Mouse (Mus musculus): Measurements from ENCODE around the gene Olfr575.

Olfr575 gene

DNA sequence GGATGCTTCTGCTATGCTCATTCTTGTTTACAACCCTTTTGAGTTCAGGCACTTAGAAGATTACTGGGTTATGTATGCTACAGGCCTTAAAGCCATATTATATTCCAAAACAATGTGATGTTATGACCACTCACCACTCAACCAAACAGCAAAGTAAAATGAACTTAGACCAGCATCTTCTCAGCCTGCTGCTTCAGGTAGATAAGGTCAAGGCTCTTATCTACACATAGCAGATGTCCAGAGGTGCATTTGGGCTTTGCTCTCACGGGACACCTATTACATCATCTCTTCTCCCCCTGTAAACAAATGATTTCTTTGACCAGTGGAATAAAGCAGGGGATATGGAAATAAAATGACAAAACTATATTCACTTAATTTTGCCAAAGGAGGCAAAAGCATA lies at the start of gene Olfr575:
TSS of gene Olfr575 (minus strand) at position 183 of the 400 bp plus-strand sequence.
- no peaks in the 10 kb centered on the region for H3K36me3 ChIP-seq (ENCODE audit: control insufficient read depth, insufficient read depth, low read length, poor library complexity, severe bottlenecking)
- no peak for DNase-seq (ENCODE audit: low read depth, low spot score)
- no peaks in the 10 kb centered on the region for H3K27me3 ChIP-seq (ENCODE audit: control insufficient read depth, insufficient read depth, low read length, poor library complexity, severe bottlenecking)

DNA sequence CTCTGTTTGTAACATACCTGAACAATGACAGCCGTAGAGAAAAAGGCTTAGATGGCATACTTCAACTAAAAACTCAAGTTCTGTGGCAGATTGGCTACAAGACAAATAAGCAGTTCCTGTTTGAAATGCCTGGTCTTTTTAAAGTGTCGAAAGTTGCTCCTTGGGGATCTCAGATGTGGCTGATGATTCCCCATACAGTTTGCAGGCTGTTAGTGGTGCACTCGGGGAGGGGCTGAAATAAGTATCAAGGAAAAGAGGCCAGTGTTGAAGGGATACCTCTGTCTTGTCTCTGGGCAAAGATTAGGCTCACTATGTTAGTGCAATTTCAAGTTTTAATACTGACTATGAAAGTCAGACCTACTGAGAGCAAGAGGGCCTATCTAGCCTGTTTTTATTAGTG lies 30.6 kb upstream of the Olfr575 start, which contains the start of gene Olfr578:
TSS of gene Olfr578 (minus strand) at position 101 of the 400 bp plus-strand sequence.
- no peak for DNase-seq (ENCODE audit: low read depth, low spot score)
- Histone ChIP-seq H3K27me3 (ENCODE audit: control insufficient read depth, insufficient read depth, low read length, poor library complexity, severe bottlenecking) (no peaks in the 10 kb centered on the region), H3K36me3 (ENCODE audit: control insufficient read depth, insufficient read depth, low read length, poor library complexity, severe bottlenecking) (no peaks in the 10 kb centered on the region)

DNA sequence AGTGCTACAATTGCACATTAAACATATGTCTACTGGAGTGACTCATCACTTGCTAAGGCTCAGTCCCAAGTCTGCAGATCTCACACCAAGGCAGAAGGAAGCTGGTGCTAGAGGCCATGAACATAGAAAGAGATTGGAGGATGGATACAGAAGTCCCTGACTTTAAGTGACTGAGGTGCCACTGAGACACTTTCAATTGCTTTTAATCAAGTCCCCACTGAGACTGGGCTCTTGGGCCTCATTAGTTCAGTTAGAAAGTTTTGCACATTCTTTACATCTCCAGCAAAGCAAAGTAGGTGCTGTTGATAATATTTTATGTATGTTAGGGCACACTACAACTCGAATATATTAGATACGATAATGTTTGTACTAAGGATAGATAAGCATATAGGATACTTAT lies 17.3 kb upstream of the Olfr575 start, which contains the start of gene Olfr577:
TSS of gene Olfr577 (minus strand) at position 101 of the 400 bp plus-strand sequence.
- no peak for DNase-seq (ENCODE audit: low read depth, low spot score)
- Histone ChIP-seq H3K27me3 (ENCODE audit: control insufficient read depth, insufficient read depth, low read length, poor library complexity, severe bottlenecking) (no peaks in the 10 kb centered on the region), H3K36me3 (ENCODE audit: control insufficient read depth, insufficient read depth, low read length, poor library complexity, severe bottlenecking) (no peaks in the 10 kb centered on the region)

DNA sequence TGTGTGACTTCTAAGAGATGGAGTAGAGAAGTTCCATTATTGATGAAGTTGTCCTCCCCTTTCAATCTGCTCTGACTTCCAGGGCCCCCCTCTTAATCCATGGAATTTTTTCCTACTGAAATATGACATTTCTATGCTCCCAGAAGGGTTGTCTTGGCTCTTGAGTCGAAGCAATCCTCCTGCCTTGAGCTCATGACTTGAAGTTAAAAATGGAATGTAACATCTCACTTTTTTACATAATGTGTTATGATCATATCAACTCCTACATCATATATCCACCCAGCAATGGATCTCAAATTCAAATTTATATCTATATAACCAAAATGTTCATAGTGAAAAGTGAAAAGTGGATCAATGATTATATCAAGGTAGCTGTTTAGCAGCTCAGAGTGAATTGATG lies 15.8 kb upstream of the Olfr575 start:
- H3K36me3 ChIP-seq (ENCODE audit: control insufficient read depth, insufficient read depth, low read length, poor library complexity, severe bottlenecking): no peaks in the 10 kb centered on the region
- no peak for DNase-seq (ENCODE audit: low read depth, low spot score)
- no peaks in the 10 kb centered on the region for H3K27me3 ChIP-seq (ENCODE audit: control insufficient read depth, insufficient read depth, low read length, poor library complexity, severe bottlenecking)

DNA sequence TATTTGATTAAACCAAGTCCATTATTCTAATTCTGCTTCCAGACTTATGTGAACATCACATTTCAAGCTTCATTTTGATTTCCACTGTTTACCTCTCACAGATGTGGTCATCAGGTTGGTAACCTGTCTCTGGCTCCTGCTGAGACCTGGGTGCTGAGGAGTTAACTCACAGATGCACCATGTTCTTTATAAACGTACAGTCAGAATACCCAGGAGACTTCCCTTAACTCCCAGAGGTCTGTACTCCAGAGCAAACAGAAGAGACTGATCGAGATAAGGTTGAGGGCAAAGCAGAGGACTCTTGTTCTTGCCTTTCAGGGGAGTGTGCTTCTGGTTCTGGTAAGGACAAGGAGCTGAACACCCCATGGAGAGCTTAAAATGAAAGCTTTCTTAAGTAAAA lies 3.8 kb upstream of the Olfr575 start, which contains the start of gene Olfr576:
TSS of gene Olfr576 (plus strand) at position 301 of the 400 bp plus-strand sequence.
- no peaks in the 10 kb centered on the region for H3K36me3 ChIP-seq (ENCODE audit: control insufficient read depth, insufficient read depth, low read length, poor library complexity, severe bottlenecking)
- no peaks in the 10 kb centered on the region for H3K27me3 ChIP-seq (ENCODE audit: control insufficient read depth, insufficient read depth, low read length, poor library complexity, severe bottlenecking)
- DNase-seq (ENCODE audit: low read depth, low spot score): no peak

DNA sequence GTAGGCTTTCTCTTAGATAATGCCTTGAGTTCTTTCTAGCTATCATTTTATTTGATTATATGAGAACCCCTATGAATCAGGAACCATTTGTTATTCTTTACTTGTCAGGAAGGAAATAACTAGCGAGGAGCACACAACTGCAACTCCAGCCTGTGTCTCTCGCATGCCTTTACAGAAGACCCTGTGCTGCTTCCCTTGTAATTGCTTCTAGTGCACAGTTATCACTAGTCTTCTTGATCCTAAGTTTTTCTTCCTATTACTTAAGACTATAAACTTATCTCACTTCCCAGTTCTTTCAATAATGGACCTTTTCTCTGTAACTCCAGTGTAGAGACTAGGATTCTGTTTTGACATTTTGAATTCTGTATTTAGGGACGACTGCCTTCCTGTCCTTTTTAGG lies 438 bp downstream of the Olfr575 start:
- Histone ChIP-seq H3K36me3 (ENCODE audit: control insufficient read depth, insufficient read depth, low read length, poor library complexity, severe bottlenecking) (no peaks in the 10 kb centered on the region), H3K27me3 (ENCODE audit: control insufficient read depth, insufficient read depth, low read length, poor library complexity, severe bottlenecking) (no peaks in the 10 kb centered on the region)
- DNase-seq (ENCODE audit: low read depth, low spot score): no peak

DNA sequence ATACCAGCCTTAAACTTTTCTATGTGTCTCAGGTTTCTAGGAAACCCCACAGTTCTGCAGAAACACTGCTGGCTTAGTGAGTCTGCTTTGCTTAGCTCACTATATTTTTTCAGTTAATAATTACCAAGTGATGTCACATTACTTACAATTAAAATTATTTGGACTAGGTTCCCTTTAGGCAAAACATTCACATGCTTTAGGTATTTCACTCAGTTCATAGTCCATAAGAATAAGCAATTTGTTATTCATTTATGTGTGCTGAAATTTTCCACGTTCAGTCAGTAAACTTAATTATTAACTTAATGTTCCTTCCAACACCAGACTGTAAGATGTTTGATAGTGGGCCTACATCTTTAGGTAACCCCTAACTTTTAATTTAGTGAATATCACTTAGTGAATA lies 7.8 kb downstream of the Olfr575 start:
- DNase-seq (ENCODE audit: low read depth, low spot score): no peak
- H3K27me3 ChIP-seq (ENCODE audit: control insufficient read depth, insufficient read depth, low read length, poor library complexity, severe bottlenecking): no peaks in the 10 kb centered on the region
- H3K36me3 ChIP-seq (ENCODE audit: control insufficient read depth, insufficient read depth, low read length, poor library complexity, severe bottlenecking): no peaks in the 10 kb centered on the region

DNA sequence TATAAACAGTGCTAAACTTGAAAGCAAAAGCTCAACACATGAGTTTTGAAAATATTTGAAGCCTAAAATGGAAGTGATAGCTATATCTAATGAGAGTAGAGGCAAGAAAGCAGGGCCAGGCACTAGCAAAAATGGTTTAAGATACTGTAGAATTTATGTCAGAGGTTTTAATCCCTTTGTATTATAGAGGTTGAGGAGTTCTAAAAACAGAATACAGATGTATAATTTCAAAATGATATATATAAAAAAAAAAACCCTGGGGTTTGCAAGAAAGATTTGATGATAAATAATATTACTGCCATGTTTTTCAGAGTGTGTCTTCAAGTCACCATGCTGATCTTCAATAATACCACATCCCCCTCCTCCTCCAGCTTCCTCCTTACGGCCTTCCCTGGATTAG lies 10.4 kb downstream of the Olfr575 start, which contains the start of gene Olfr574:
TSS of gene Olfr574 (plus strand) at position 301 of the 400 bp plus-strand sequence.
- Histone ChIP-seq H3K27me3 (ENCODE audit: control insufficient read depth, insufficient read depth, low read length, poor library complexity, severe bottlenecking) (no peaks in the 10 kb centered on the region), H3K36me3 (ENCODE audit: control insufficient read depth, insufficient read depth, low read length, poor library complexity, severe bottlenecking) (no peaks in the 10 kb centered on the region)
- no peak for DNase-seq (ENCODE audit: low read depth, low spot score)

DNA sequence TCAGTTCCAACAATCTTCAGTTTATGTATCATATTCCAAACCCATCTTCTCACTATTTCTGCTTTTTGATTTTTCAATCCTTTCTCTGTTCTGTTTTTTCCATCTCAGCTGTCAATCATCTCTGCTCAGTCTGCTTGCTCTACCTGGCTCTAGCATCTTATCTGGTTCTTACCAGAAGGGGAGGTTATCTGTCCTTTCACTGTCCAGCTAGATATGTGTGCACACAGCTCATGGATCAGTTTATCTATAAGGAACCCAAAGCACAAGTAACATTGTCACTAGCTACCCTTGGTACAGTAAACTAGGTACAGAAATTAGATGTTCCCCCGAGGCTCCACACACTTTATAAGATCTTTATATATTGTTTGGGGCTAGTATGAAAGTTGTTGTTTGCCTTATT lies 15.2 kb downstream of the Olfr575 start:
- no peaks in the 10 kb centered on the region for H3K36me3 ChIP-seq (ENCODE audit: control insufficient read depth, insufficient read depth, low read length, poor library complexity, severe bottlenecking)
- no peak for DNase-seq (ENCODE audit: low read depth, low spot score)
- no peaks in the 10 kb centered on the region for H3K27me3 ChIP-seq (ENCODE audit: control insufficient read depth, insufficient read depth, low read length, poor library complexity, severe bottlenecking)

DNA sequence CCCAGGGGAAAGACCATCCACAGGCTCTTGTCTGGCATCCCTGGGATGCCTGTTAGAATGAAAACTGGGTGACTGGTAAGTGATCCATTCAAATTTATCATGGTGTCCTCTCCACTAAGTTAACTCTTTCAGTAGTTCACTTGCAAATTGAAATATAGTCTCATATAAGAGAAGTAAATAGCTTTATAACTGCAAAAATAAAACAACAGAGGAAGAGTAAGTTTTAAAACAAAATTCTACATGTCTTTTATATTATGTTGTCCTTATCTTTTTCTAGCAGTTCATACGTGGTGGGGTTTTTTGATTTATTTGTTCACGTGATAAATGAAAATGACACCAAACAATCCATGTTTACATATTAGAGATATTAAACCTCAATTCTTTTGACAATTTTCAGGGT lies 16.1 kb downstream of the Olfr575 start, which contains the start of gene Olfr573-ps1:
TSS of gene Olfr573-ps1 (minus strand) at position 101 of the 400 bp plus-strand sequence.
- no peaks in the 10 kb centered on the region for H3K36me3 ChIP-seq (ENCODE audit: control insufficient read depth, insufficient read depth, low read length, poor library complexity, severe bottlenecking)
- DNase-seq (ENCODE audit: low read depth, low spot score): no peak
- no peaks in the 10 kb centered on the region for H3K27me3 ChIP-seq (ENCODE audit: control insufficient read depth, insufficient read depth, low read length, poor library complexity, severe bottlenecking)

DNA sequence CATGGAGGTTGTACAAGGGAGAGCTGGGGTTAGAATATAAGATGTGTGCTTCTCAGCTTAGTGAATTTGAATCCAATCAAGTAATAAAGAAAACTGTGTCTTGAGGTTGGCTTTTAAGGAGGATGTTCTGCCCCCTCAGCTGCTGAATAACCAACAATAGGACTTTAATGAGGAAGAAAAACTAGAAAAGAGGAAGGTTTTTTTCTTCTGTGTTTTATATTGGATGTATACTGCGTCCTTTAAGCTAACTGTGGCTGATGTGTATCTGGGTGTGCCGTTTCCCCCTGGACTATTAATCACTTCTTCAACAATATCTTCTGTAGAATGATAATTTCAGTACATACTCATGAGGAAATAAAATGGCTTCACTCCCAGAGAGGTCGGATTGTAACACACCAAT lies 31.5 kb downstream of the Olfr575 start:
- no peak for DNase-seq (ENCODE audit: low read depth, low spot score)
- H3K27me3 ChIP-seq (ENCODE audit: control insufficient read depth, insufficient read depth, low read length, poor library complexity, severe bottlenecking): no peaks in the 10 kb centered on the region

DNA sequence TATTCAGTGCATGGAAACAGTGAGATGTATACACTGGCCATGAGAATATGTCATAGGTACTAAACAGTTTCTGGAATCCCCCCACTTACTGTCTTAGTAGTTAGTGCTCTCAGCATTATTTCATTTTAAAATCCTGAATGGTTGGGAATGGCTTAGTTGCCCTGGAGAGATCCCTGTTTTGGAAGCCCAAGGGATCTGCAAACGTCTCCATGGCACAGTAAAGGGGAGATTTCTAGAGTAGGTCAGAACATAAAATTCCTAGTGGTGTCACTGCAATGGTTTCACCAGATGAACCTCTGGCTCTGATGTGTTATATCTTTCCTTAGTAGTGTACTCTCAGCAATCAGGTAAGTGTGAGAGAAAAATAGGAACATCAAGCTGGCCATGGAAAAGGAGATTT lies 34.5 kb downstream of the Olfr575 start, which contains the start of gene Olfr572:
TSS of gene Olfr572 (plus strand) at position 301 of the 400 bp plus-strand sequence.
- DNase-seq (ENCODE audit: low read depth, low spot score): no peak
- Histone ChIP-seq H3K27me3 (ENCODE audit: control insufficient read depth, insufficient read depth, low read length, poor library complexity, severe bottlenecking) (no peaks in the 10 kb centered on the region), H3K36me3 (ENCODE audit: control insufficient read depth, insufficient read depth, low read length, poor library complexity, severe bottlenecking) (no peaks in the 10 kb centered on the region)

More for the DNA sequence above, 31.5 kb downstream of the Olfr575 start:
- H3K36me3 ChIP-seq (ENCODE audit: control insufficient read depth, insufficient read depth, low read length, poor library complexity, severe bottlenecking): no peaks in the 10 kb centered on the region

DNA sequence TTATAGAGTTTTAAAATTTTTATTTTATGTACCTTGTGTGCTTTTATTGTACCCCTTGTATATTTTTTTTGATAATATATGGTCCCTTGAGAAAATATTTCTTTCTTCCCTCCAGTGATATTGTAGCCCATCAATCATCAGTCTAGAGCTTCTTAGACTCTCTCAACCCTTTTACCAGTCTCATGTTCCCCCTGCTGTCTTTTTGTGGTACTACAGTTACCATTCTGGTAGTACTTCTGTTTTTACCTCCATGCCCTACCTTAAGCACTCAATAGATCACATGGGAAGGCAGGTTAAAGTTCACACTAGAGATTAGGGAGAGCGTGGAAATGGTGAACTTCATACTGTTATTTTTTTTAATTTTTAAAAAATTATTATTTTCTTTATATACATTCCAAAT lies 38.9 kb downstream of the Olfr575 start:
- no peaks in the 10 kb centered on the region for H3K27me3 ChIP-seq (ENCODE audit: control insufficient read depth, insufficient read depth, low read length, poor library complexity, severe bottlenecking)
- no peaks in the 10 kb centered on the region for H3K36me3 ChIP-seq (ENCODE audit: control insufficient read depth, insufficient read depth, low read length, poor library complexity, severe bottlenecking)
- DNase-seq (ENCODE audit: low read depth, low spot score): peak; percentile 62

DNA sequence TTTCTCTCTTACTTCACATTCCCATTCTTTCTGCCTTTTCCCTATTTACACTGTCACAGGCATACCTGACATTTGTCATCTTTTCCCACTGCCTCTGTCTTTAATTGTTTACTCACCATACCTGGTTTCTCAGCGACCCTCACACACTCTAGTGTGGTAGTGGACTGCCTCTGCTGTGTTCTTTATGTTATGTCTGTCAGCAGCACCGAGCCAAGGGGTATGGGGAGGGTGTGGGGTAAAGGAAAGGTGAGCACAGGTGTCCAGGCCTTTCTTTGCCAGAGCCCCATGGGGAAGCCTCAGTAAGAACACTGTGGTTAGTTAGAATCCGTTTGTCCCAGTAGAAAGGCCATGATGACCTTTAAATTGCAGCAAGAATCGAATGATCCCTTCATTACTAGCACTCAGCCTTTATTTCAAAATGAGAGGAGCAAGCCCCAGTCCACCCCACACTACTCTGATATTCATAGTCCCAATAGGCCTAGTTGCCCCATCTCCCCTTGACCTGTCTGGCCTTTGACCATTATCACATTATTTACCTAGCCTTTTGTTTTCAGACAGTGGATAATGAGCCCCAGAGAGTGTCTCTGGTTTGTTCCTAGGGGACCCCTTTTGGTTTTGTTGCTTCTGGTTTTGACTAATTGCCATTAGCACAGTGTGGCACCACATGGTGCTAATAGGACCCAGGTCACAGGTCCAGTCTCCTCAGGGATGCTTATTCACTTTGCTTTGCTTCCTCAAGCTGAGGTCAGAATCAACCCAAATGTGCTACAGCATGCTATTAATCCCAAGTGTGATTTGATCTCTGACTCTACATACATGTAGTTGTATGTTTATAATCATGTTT lies 41.3 kb downstream of the Olfr575 start, which contains the start of gene Olfr571:
TSS of gene Olfr571 (minus strand) at position 505 of the 844 bp plus-strand sequence.
- Histone ChIP-seq H3K27me3 (ENCODE audit: control insufficient read depth, insufficient read depth, low read length, poor library complexity, severe bottlenecking) (no peaks in the 10 kb centered on the region), H3K36me3 (ENCODE audit: control insufficient read depth, insufficient read depth, low read length, poor library complexity, severe bottlenecking) (no peaks in the 10 kb centered on the region)
- DNase-seq (ENCODE audit: low read depth, low spot score): no peak

DNA sequence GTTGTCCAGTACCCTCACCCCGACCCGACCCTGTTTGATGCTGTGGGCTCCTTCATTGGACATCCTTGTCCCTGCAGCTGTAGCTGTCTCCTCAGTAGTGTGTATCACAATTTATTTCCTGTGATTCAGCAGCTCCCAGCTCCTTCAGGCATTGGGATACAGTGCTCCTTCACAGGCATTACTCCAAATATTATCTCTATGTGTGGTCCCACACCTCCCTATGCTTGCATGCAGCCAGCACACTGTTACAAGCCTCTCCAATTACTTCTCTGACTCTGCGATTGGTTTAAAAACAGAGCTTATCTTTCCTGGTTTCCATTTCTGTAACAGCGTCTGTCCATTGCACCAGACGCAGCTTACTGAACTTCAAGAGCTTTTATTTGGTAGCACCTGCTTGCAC lies 42.2 kb downstream of the Olfr575 start:
- no peak for DNase-seq (ENCODE audit: low read depth, low spot score)
- H3K27me3 ChIP-seq (ENCODE audit: control insufficient read depth, insufficient read depth, low read length, poor library complexity, severe bottlenecking): no peaks in the 10 kb centered on the region

More for the DNA sequence above, 42.2 kb downstream of the Olfr575 start:
- no peaks in the 10 kb centered on the region for H3K36me3 ChIP-seq (ENCODE audit: control insufficient read depth, insufficient read depth, low read length, poor library complexity, severe bottlenecking)
